Mouse (Mus musculus) gastrocnemius, postnatal 4 days (tissue): Measurements from ENCODE around the gene Clip3. TPM values are rescaled to one million over a fixed set of nuclear protein-coding genes. Genes with fewer than 3 reads are reported as not detected.

Source experiments
- DNase-seq, 2 experiments: peaks; one replicate each; pipeline ENCODE4 v3.0.0; 2021 to 2022; ENCODE audit warnings: low spot score in 2 of 2, mixed read lengths in 2 of 2
- total RNA-seq, 2 experiments: library from RNA; stranded (reverse); gene quantifications; 2 replicates each; pipeline ENCODE4 v1.2.3; 2021

Gene Clip3
- total RNA-seq, 2 experiments from 2014 or later, result 29.8 to 42.1 TPM

DNA sequence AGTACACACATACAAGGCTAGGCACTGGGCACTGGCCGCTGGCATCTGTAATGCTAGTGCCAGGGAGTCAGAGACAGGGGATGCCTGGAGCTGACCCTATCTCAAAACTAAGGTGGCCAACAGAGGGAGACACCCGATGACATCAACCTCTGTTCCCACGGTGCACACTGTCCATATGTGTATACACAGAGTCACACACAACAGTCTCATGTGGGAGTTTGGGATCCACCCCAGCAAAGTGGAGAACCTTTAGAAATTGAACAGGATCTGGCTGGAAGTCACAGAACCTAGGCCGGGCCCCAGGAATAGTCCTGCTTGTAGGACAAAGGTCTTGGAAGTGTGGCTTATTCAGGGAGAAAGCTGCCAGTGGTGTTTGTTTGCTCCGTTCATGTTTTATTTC lies 2.8 kb downstream of the Clip3 start:
- no peak for DNase-seq

GRCm38 (mm10) chr7:30295103-30295502 lies 3.6 kb downstream of the Clip3 start:
- peak in 1 of 2 experiments; percentile 43 for DNase-seq

DNA sequence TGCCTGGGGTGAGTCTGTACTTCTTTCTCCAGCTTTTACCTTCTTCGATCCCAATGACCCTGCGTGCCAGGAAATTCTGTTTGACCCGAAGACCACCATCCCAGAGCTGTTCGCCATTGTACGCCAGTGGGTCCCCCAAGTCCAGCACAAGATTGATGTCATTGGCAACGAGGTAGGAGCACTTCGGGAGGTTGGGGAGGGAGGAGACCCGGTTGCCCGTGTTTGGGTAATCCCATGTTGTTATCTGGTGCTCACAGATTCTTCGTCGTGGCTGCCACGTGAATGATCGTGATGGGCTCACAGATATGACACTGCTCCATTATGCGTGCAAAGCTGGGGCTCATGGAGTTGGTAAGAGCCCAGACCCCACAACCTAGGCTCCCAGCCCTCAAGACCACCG lies 5.3 kb downstream of the Clip3 start:
- DNase-seq, result no peak

DNA sequence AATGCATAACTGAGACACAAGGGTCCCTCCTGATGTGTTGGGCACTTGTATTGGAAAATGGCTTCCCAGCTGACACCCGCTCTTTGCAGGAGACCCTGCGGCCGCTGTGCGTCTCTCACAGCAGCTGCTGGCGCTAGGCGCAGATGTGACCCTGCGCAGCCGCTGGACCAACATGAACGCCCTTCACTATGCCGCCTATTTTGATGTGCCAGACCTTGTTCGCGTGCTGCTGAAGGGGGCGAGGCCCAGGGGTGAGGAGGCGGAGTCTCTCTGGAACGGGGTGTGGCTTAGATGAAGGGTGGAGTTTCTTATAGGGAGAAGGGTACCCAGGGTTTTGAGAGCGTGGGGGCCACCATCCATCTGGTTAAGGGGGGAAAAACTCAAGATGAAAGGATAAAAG lies 5.7 kb downstream of the Clip3 start:
- no peak for DNase-seq

DNA sequence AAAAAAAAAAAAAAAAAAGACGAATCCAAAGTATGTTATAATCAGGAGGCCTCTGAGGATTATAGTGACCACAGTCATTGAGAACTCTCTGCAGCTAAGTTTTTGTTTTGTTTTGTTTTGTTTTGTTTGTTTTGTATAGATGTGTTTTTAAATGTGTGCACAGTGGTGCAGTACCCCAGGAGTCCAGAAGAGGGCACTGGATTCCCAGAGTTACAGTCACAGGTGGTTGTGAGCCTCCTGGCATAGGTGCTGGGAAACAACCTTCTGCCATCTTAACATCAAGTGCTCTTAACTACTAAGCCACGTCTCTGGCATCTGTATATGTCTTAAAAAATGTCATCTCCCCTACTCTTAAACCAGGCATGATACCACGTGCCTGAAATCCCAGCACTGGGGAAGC lies 9.4 kb downstream of the Clip3 start:
- no peak for DNase-seq

DNA sequence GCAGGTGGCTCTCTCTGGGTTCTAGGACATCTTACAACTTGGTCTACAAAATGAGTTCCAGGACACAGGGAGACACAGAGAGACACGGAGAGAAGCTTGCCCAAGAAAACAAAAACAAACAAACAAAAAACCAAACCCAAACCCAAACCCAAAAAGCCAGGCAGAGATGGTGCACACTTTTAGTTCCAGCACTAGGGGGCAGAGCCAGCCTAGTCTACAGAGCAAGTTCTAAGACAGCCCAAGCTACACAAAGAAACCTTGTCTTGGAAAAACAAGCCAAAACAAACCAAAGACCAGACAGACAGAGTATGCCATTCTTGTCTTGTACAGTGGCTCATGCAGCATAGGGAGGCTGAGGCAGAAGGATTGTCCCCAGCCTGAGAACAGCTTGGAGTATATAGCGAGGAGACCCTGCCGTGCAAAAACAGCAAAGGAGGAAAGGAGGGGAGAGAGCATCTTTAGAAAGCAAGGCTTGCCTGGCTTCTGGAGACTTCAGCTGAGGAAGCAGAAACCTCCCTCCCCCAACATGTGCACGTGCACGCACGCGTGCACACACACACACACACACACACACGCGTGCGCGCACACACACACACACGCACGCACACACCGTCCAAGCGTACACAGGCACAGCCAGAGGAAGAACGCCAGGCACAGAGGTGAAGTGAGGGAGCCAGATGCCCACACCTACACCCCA lies 14.7 kb downstream of the Clip3 start:
- DNase-seq, result no peak

DNA sequence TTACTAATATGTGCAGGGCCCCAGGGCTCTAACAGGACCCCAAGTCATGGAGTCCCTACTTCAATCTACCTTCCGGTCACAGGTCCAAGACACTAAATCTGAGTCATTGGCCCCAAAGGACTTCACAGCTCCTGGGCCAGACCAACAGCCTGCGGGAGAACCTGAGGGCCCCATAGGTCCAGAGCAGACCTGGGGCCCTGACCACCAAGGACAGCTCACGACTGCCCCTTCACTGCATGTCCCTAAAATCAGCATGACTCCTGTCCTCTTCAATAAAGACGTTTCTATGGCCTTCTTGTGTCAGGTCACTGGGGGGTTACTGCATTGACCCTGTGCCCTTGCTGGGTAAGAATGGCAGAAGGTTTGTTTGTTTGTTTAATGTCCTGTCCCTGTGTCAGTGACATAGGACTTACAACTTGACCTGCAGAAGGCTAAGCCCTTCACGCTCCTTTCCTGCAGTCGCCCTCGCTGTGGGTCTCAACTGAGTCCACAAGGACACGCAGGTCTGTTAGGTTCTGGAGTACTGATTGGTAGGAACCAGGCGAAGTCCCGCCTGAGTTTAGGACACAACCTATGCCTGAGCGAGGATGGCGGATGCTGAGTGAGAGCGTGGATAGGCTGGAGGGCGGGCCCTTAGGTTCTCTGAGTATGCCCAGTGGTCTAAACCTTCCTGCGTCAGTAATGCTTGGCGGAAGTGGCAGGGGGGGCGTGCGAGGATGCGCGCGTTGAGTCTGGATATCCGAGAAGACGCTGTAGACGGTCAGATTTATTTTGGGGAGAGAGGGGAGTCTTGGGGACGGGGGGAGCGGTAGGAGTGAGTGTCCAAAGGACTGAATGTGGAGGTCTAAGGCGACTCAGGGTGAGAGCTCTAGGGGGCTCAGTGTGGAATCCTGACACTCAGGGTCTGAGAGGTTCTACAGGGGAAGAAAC lies 16.8 kb downstream of the Clip3 start, which contains the start of gene Alkbh6:
Gene Alkbh6, plus strand, starts transcription at position 642 of the 930 bp plus-strand sequence.
- DNase-seq, result peak; percentile 69 to 90

- DNase-seq, result no peak
These were observed 18.0 kb downstream of the Clip3 start for GRCm38 (mm10) chr7:30309395-30310129.

GRCm38 (mm10) chr7:30310136-30310535 lies 18.6 kb downstream of the Clip3 start:
- DNase-seq, result no peak

- DNase-seq, result no peak
These were observed 22.3 kb downstream of the Clip3 start for GRCm38 (mm10) chr7:30313666-30314320.

DNA sequence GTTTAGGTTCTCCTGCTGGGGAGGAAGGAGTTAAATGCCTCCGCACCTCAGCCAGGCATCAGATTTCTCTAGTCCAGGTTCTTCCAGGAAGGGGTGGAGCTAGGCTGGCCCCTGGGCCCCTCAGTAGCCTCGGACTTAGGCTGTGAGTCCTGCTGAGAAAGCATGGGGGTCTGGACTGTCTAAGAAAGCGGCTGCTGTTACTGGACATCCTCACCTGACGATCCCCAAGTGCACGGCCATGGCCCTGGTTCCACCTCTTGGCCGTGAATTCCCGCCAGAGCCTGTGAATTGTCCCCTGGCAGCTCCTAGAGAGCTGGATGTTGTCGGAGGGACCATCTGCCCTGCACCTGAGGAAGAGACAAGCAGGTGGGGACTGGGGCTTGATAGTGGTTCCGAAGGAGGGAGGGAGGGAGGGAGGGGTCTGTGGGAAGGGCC lies 23.2 kb downstream of the Clip3 start, which contains the start of gene Syne4:
Gene Syne4, plus strand, starts transcription at position 87 of the 435 bp plus-strand sequence.
- DNase-seq, result no peak

GRCm38 (mm10) chr7:30315559-30316529 lies 24.3 kb downstream of the Clip3 start:
- no peak for DNase-seq

DNA sequence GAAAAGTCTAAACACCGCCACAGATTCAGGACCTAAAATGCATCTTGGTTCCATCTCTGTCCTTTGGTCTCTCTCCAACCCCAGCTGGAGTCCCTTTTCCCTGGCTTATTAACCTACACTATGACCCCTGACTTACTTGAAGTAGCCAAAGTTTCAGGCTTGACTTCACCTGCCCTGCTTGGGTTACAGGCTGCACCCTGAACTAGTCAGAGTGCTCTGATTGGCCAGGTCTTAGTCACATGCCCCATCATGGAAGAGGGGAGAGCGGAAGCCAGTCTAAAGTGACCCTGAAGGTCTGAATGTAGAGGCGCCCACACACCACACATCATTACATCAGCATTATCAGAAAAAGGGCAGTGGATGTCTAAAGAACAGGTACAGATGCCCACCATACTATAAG lies 26.6 kb downstream of the Clip3 start:
- DNase-seq, result no peak

DNA sequence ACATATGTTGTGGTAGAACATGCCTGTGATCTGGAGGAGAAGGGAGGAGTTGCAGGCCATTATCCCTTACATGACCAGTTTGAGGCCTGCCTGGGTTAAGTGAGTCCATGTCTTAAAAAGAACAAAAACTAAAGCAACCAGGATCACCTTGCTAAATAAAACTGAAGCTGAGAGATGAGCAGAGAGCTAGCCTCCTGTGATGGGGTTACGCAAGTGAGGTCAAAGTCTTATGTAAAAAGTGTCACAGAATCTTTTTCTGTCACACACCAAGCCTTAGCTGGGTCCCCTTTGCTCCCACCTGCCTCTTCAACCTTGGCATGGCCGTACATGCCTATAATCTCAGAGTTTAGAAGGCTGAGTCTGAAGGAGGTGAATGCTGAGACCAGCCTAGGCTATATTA lies 29.4 kb downstream of the Clip3 start:
- DNase-seq, result no peak

- DNase-seq, result peak in 1 of 2 experiments; percentile 54
These were observed 30.2 kb downstream of the Clip3 start, which contains the start of gene E130208F15Rik for GRCm38 (mm10) chr7:30321539-30322284. Gene E130208F15Rik (plus strand): TSS chr7:30321740.

GRCm38 (mm10) chr7:30322285-30322667 lies 30.7 kb downstream of the Clip3 start:
- DNase-seq, result peak; percentile 91 to 98

DNA sequence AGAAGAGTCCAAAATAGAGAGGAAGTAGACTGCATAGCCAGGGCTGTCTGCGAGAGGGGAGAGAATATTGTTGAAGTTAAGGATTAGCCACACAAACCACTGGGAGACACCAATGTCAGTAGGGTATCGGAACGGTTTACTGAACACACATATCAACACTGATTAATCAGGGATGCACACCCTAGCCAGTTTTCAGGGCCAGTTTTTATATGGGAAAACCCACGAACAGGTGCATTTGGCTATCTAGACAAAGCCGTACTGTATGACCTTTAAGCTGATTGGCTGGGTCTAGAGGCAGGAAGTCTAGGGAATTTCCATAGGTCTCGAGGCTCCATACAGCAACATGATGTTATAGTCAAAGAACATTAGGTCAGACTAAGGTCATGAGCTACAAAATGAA lies 31.3 kb downstream of the Clip3 start:
- no peak for DNase-seq

DNA sequence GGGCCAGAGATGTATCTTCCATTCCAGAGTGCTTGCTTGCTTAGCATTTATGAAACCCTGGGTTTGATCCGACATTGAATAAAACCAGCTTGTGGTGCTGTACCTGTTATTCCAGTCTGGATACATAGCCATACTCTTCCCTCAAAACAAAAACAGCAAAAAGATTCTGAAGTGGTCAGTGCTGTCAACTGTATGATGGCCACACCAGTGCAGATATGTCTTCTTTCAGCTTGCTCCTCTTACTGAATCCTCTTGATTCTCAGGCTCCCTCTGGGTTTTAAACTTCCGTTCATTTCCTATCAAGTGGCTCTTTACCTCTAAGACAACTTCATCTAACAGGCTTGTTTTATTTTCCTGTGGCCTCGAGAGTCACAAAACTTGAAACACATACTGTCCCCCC lies 32.3 kb downstream of the Clip3 start, which contains the start of gene Sdhaf1:
Gene Sdhaf1, minus strand, starts transcription at position 101 of the 400 bp plus-strand sequence.
- DNase-seq, result no peak
